Mouse (Mus musculus): ENCODE data around the gene Fbxw16. TPM values are rescaled to one million over a fixed set of nuclear protein-coding genes. Genes with fewer than 3 reads are reported as not detected.
"Not testable (repeated sequence)": the region's sequence is repeated elsewhere in the genome, so short reads cannot be mapped to it uniquely, and the experiment has no call there.

Gene Fbxw16
- polyA plus RNA-seq (2011; ENCODE audit: insufficient read length, low read depth, missing spikeins) = not detected in 2 replicates

GRCm38 (mm10) chr9:109449040-109449439 is at the start of gene Fbxw16:
Gene Fbxw16, minus strand, starts transcription at chr9:109449140.
- H3K4me1 ChIP-seq (ENCODE audit: control insufficient read depth, insufficient read depth, low read length) = no peaks in the 10 kb centered on the region
- no peak within 1 kb of the TSS for H3K27ac ChIP-seq (ENCODE audit: insufficient read depth, low read length)
- TF ChIP-seq POLR2A (IDR thresholded peaks at IDR 0.05; ENCODE audit: low read depth, low read length) (no peak), CTCF (IDR thresholded peaks at IDR 0.05; ENCODE audit: borderline replicate concordance, insufficient read depth, low read length) (no peak)
- no peak within 1 kb of the TSS for H3K4me3 ChIP-seq (ENCODE audit: insufficient read depth, low read length)

- H3K27ac ChIP-seq (ENCODE audit: insufficient read depth, low read length); H3K4me3 ChIP-seq (ENCODE audit: insufficient read depth, low read length); H3K4me1 ChIP-seq (ENCODE audit: control insufficient read depth, insufficient read depth, low read length): not testable (repeated sequence)
Observed at GRCm38 (mm10) chr9:109495775-109496174, 46.8 kb upstream of the Fbxw16 start, which contains the start of gene Fbxw19. Gene Fbxw19, minus strand, starts transcription at chr9:109495875.

- H3K4me3 ChIP-seq (ENCODE audit: insufficient read depth, low read length) = no peak overlapping the region
Observed at GRCm38 (mm10) chr9:109432956-109433355, 16.0 kb downstream of the Fbxw16 start.

GRCm38 (mm10) chr9:109404196-109404595 is 44.7 kb downstream of the Fbxw16 start, which contains the start of gene Fbxw22:
Gene Fbxw22, minus strand, starts transcription at chr9:109404296.
- not testable (repeated sequence) for H3K4me1 ChIP-seq (ENCODE audit: control insufficient read depth, insufficient read depth, low read length); H3K27ac ChIP-seq (ENCODE audit: insufficient read depth, low read length); H3K4me3 ChIP-seq (ENCODE audit: insufficient read depth, low read length)

More at GRCm38 (mm10) chr9:109432956-109433355, 16.0 kb downstream of the Fbxw16 start:
- TF ChIP-seq CTCF (IDR thresholded peaks at IDR 0.05; ENCODE audit: borderline replicate concordance, insufficient read depth, low read length) (no peak), POLR2A (IDR thresholded peaks at IDR 0.05; ENCODE audit: low read depth, low read length) (no peak)
- Histone ChIP-seq H3K27ac (ENCODE audit: insufficient read depth, low read length) (no peak overlapping the region), H3K4me1 (ENCODE audit: control insufficient read depth, insufficient read depth, low read length) (no peaks in the 10 kb centered on the region)

Other genes starting within 250 kb of the Fbxw16 start
- not detected in 2 replicates for gene Fbxw20, start 214.4 kb downstream of the Fbxw16 start, polyA plus RNA-seq (2011; ENCODE audit: insufficient read length, low read depth, missing spikeins)
- not detected in 2 replicates for gene Fbxw14, start 161.5 kb downstream of the Fbxw16 start, polyA plus RNA-seq (2011; ENCODE audit: insufficient read length, low read depth, missing spikeins)
- gene Fbxw28, start 109.5 kb downstream of the Fbxw16 start, polyA plus RNA-seq (2011; ENCODE audit: insufficient read length, low read depth, missing spikeins) = not detected in 2 replicates
- not detected in 2 replicates for gene Fbxw22, start 44.8 kb downstream of the Fbxw16 start, polyA plus RNA-seq (2011; ENCODE audit: insufficient read length, low read depth, missing spikeins)
- gene Fbxw19, start 46.7 kb upstream of the Fbxw16 start, polyA plus RNA-seq (2011; ENCODE audit: insufficient read length, low read depth, missing spikeins) = not detected in 2 replicates
- gene Fbxw15, start 119.1 kb upstream of the Fbxw16 start, polyA plus RNA-seq (2011; ENCODE audit: insufficient read length, low read depth, missing spikeins) = not detected in 2 replicates
- gene Fbxw24, start 176.9 kb upstream of the Fbxw16 start, polyA plus RNA-seq (2011; ENCODE audit: insufficient read length, low read depth, missing spikeins) = not detected in 2 replicates
- gene Fbxw25, start 215.5 kb upstream of the Fbxw16 start, polyA plus RNA-seq (2011; ENCODE audit: insufficient read length, low read depth, missing spikeins) = not detected in 2 replicates